Mouse (Mus musculus) fat pad, adult 2 months (tissue): ENCODE results near the gene Gimap8.

ENCODE experiments used
- DNase-seq: peaks from one replicate; pipeline ENCODE4 v3.0.0-alpha.2; 2011; ENCODE audit warnings: low read depth, low spot score; ENCODE audit errors: extremely low read depth

Gene Gimap8

GRCm38 (mm10) chr6:48637811-48638500 lies 9.1 kb upstream of the Gimap8 start:
- no peak for DNase-seq

DNA sequence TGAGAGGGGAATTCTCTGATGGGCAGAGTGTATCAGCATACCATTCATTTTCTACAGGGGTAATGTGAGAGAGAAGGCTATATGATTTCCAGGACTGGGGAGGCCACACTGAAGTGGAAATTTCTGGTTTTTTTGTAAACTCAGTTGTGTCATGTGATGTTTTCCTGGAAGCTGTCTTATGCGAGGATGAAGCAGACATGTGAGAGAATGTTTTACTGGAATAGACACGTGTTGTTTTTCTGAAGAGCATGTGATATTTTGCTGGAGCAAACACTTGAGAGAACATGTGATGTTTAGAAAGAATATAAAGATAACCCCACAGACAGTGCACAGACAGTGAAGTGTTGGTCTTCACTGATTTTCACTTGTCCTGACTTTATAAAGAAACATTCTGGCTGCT lies 8.5 kb upstream of the Gimap8 start:
- no peak for DNase-seq

DNA sequence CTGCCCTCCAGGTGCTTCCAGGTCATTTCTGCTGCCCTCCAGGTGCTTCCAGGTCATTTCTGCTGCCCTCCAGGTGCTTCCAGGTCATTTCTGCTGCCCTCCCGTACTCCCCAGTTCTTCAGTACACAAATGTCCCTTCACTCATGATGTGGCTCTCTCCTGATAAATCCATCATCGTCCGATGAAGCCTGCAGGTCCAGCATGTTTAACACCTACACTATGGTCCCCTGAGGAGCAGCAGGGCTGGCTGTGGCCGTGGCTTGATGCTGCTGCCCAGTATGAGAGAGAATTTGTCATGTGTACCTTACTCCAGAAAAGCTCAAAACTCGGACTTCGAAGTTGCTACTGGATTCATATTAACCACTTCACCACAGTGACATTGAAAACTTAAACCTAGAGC lies 5.6 kb upstream of the Gimap8 start:
- no peak for DNase-seq

GRCm38 (mm10) chr6:48642764-48643292 lies 4.2 kb upstream of the Gimap8 start:
- no peak for DNase-seq

GRCm38 (mm10) chr6:48645660-48646308 lies 1.2 kb upstream of the Gimap8 start:
- no peak for DNase-seq

DNA sequence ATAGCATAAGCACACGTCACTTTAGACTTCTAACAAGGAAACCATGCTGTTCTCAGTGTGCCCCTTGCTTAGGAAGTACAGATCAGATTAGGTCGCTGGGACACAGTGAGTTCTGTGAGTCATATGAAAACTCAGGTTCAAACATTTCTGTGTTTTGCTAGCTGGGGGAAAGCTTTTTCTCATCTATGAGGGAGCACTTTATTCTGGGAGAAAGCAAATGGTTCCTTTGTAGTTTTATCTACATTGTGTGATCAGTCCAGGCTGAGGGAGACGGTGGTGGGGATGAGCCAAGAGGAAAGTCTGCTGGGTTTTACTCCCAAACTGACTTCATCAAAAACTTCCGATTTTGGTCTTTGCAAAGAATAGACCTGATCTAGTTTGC lies 734 bp upstream of the Gimap8 start:
- DNase-seq = no peak

DNA sequence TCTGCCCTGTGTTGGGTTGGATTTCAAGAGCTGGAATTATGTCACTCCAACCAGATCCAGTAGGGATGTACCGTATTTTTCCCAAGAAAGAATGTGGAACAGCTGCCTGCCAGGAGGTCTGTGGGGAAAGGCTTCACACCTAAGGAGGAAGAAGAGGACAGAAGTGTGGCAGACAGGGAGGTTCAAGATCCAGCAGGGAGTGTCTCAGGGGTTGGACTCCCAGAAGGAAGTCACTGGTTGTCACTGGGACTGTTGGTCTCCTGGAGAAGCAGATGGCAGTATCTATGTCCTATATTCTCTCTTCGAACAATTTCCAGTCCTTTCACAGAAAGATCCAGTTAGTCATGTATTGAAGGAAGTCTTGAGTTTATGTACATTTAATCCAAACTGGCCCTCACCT lies 577 bp downstream of the Gimap8 start:
- no peak for DNase-seq

- DNase-seq = no peak
Observed at GRCm38 (mm10) chr6:48648779-48649178, 1.7 kb downstream of the Gimap8 start.

- no peak for DNase-seq
Observed at GRCm38 (mm10) chr6:48650041-48650440, 3.0 kb downstream of the Gimap8 start.

DNA sequence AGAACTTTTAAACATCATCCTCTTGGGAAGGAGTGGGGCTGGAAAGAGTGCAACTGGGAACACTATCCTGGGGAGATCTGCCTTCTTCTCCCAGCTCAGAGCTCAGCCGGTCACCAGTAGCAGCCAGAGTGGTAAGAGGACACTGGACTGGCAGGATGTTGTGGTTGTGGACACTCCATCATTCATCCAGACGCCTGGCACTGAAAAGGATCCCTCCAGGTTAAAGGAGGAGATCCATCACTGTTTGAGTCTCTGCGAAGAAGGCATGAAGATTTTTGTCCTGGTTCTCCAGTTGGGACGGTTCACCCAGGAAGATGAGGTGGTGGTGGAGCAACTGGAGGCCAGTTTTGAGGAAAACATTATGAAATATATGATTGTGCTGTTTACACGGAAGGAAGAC lies 11.7 kb downstream of the Gimap8 start:
- no peak for DNase-seq

GRCm38 (mm10) chr6:48664750-48665149 lies 17.7 kb downstream of the Gimap8 start:
- DNase-seq = no peak

GRCm38 (mm10) chr6:48665471-48665870 lies 18.4 kb downstream of the Gimap8 start:
- DNase-seq = no peak

GRCm38 (mm10) chr6:48666159-48666586 lies 19.1 kb downstream of the Gimap8 start:
- DNase-seq = no peak

GRCm38 (mm10) chr6:48668022-48668421 lies 21.0 kb downstream of the Gimap8 start:
- DNase-seq = no peak

GRCm38 (mm10) chr6:48669446-48669969 lies 22.5 kb downstream of the Gimap8 start:
- no peak for DNase-seq

- DNase-seq = no peak
Observed at GRCm38 (mm10) chr6:48674291-48675058, 27.4 kb downstream of the Gimap8 start.

- DNase-seq = no peak
Observed at GRCm38 (mm10) chr6:48675400-48675930, 28.4 kb downstream of the Gimap8 start.

DNA sequence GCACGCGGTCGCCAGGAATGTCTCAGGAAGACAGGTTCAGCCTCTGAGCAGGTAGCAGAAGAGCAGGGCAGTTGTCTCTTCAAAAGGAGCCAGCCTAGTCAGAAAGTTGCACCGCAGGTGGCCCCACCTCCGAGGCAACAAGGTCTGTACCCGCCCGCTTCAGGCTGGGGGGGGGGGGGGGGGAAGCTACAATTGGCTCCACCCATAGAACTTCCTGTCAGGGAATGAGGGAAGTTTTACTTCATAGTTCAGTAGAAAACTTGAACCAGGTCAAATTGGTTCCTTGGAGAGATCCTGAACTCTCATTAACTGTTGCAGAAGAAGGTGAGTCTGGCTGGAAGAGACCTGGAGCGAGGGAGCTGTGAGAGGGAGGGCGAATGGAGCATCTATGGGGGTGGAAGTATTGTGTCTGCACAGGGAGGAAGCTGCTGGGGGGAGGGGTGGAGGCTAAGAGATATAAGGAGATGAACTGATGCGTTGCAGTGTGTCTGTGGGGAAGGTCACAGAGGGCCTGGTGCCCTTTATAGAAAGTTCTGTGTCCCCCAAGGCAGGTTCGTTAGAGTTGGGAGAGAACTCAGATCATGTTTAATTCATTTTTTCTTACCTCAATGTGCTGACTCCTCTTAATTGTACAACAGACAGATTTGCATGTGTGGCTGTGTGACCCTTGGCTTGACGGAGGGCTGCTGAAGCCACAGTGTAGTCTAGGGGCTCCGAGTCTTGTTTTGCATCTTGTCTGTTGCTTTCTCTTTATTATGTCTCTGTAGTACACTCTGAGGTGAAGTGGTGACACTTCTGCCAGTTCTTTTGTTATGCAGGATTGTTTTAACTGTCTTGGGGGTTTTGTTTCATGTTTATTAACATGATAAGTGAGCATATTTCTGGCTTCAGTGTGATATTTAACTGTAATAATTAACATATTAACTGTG lies 29.2 kb downstream of the Gimap8 start, which contains the start of gene Gimap9:
Gene Gimap9, plus strand, starts transcription at position 199 of the 929 bp plus-strand sequence.
- DNase-seq = no peak

DNA sequence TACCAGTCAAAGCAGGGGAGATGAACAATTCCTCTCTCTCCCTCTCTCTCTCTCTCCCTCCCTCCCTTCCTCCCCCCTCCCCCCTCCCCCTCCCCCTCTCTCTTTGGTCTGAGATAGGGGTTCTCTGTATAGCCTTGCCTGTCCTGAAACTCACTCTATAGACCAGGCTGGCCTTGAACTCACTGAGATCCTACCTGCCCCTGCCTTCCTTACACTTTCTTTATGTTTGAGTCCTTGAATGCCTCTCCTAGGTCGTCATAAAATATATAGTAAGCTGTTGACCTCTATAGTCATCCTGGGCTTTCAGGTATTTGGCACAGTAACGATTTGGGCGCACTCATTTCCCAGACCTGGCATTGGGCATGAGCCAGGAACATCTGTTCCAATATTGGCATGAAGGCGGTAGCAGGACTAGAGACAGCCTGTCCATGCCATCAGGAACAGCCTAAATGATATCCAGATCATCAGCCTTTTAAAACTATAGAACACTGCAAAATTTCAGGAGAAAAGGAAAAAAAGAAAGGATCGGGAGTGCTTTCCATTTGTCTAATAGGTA lies 29.9 kb downstream of the Gimap8 start:
- DNase-seq = no peak
